Mouse (Mus musculus): ENCODE results near the gene Disc1. TPM values are rescaled to one million over a fixed set of nuclear protein-coding genes. Genes with fewer than 3 reads are reported as not detected.

Disc1 gene
- polyA plus RNA-seq, 1 experiment from 2014 or later: 0.83 TPM

- ATAC-seq (replicated peaks; ENCODE audit: low FRiP score, low read depth) (no peak), DNase-seq (ENCODE audit: low spot score) (peak; percentile 28)
- Histone ChIP-seq H3K36me3 (ENCODE audit: insufficient read depth, low read length) (0 out of 2 replicates have a peak, but pooled peaks cover under 1% of the 10 kb centered on the region), H3K4me3 (replicated peaks; ENCODE audit: low read depth, low read length) (no peak overlapping the region), H3K9ac (ENCODE audit: low read depth, low read length) (no peak overlapping the region), H3K4me1 (replicated peaks; ENCODE audit: insufficient read depth, low read length) (no peaks in the 10 kb centered on the region), H3K4me2 (ENCODE audit: low read length) (no peak overlapping the region), H3K27ac (no peak overlapping the region), H3K27me3 (ENCODE audit: insufficient read depth, low read length) (no peaks in the 10 kb centered on the region), H3K9me3 (replicated peaks; ENCODE audit: low read length) (no peaks in the 10 kb centered on the region)
- no peak for TF ChIP-seq CTCF (IDR thresholded peaks at IDR 0.05; ENCODE audit: low read depth)
- WGBS: 19% methylated on average over 9 of the region's 9 CpGs
These were observed 10.1 kb upstream of the Disc1 start for GRCm38 (mm10) chr8:125043935-125044334.

GRCm38 (mm10) chr8:125045760-125046159 is 8.2 kb upstream of the Disc1 start:
- DNase-seq (ENCODE audit: low spot score): no peak
- no peak overlapping the region for H3K4me3 ChIP-seq (replicated peaks; ENCODE audit: low read depth, low read length)
- H3K4me2 ChIP-seq (ENCODE audit: low read length): no peak overlapping the region
- no peak for ATAC-seq (replicated peaks; ENCODE audit: low FRiP score, low read depth)
- no peaks in the 10 kb centered on the region for H3K27me3 ChIP-seq (ENCODE audit: insufficient read depth, low read length)
- H3K36me3 ChIP-seq (ENCODE audit: insufficient read depth, low read length): no peaks in the 10 kb centered on the region
- no peaks in the 10 kb centered on the region for H3K9me3 ChIP-seq (replicated peaks; ENCODE audit: low read length)
- H3K4me1 ChIP-seq (replicated peaks; ENCODE audit: insufficient read depth, low read length): no peaks in the 10 kb centered on the region
- no peak for TF ChIP-seq CTCF (IDR thresholded peaks at IDR 0.05; ENCODE audit: low read depth)
- WGBS: 98% methylated on average over 1 of the region's 1 CpGs
- H3K27ac ChIP-seq: no peak overlapping the region
- H3K9ac ChIP-seq (ENCODE audit: low read depth, low read length): no peak overlapping the region

- ATAC-seq (replicated peaks; ENCODE audit: low FRiP score, low read depth): no peak
- Histone ChIP-seq H3K9me3 (replicated peaks; ENCODE audit: low read length) (no peaks in the 10 kb centered on the region), H3K27me3 (ENCODE audit: insufficient read depth, low read length) (no peaks in the 10 kb centered on the region), H3K4me1 (replicated peaks; ENCODE audit: insufficient read depth, low read length) (peaks cover 5% of the 10 kb centered on the region; the same call in 1 of the 2 replicates), H3K9ac (ENCODE audit: low read depth, low read length) (no peak overlapping the region), H3K36me3 (ENCODE audit: insufficient read depth, low read length) (no peaks in the 10 kb centered on the region), H3K27ac (no peak overlapping the region), H3K4me2 (ENCODE audit: low read length) (no peak overlapping the region), H3K4me3 (replicated peaks; ENCODE audit: low read depth, low read length) (no peak overlapping the region)
- TF ChIP-seq CTCF (IDR thresholded peaks at IDR 0.05; ENCODE audit: low read depth): no peak
- 60% methylated on average over 5 of the region's 5 CpGs for WGBS
- no peak for DNase-seq (ENCODE audit: low spot score)
These were observed 4.8 kb upstream of the Disc1 start for GRCm38 (mm10) chr8:125049051-125049750.

- Histone ChIP-seq H3K4me1 (replicated peaks; ENCODE audit: insufficient read depth, low read length) (peaks cover 7% of the 10 kb centered on the region; the same call in 1 of the 2 replicates), H3K4me3 (replicated peaks; ENCODE audit: low read depth, low read length) (no peak overlapping the region), H3K4me2 (ENCODE audit: low read length) (no peak overlapping the region), H3K9ac (ENCODE audit: low read depth, low read length) (no peak overlapping the region), H3K27ac (no peak overlapping the region), H3K36me3 (ENCODE audit: insufficient read depth, low read length) (no peaks in the 10 kb centered on the region), H3K9me3 (replicated peaks; ENCODE audit: low read length) (no peaks in the 10 kb centered on the region), H3K27me3 (ENCODE audit: insufficient read depth, low read length) (0 out of 2 replicates have a peak, but pooled peaks cover 1% of the 10 kb centered on the region)
- DNase-seq (ENCODE audit: low spot score) (no peak), ATAC-seq (replicated peaks; ENCODE audit: low FRiP score, low read depth) (no peak)
- 72% methylated on average over 6 of the region's 6 CpGs for WGBS
- TF ChIP-seq CTCF (IDR thresholded peaks at IDR 0.05; ENCODE audit: low read depth): no peak
These were observed 4.2 kb upstream of the Disc1 start for GRCm38 (mm10) chr8:125049826-125050225.

- DNase-seq (ENCODE audit: low spot score): peak; percentile 83
- Histone ChIP-seq H3K4me3 (replicated peaks; ENCODE audit: low read depth, low read length) (no peak overlapping the region), H3K27ac (no peak overlapping the region), H3K27me3 (ENCODE audit: insufficient read depth, low read length) (0 out of 2 replicates have a peak, but pooled peaks cover 6% of the 10 kb centered on the region), H3K4me2 (ENCODE audit: low read length) (no peak overlapping the region), H3K4me1 (replicated peaks; ENCODE audit: insufficient read depth, low read length) (peaks cover 8% of the 10 kb centered on the region; the same call in 1 of the 2 replicates), H3K36me3 (ENCODE audit: insufficient read depth, low read length) (no peaks in the 10 kb centered on the region), H3K9me3 (replicated peaks; ENCODE audit: low read length) (no peaks in the 10 kb centered on the region), H3K9ac (ENCODE audit: low read depth, low read length) (no peak overlapping the region)
- WGBS: 46% methylated on average over 2 of the region's 2 CpGs
- no peak for ATAC-seq (replicated peaks; ENCODE audit: low FRiP score, low read depth)
- TF ChIP-seq CTCF (IDR thresholded peaks at IDR 0.05; ENCODE audit: low read depth): peak; percentile 82
These were observed 2.0 kb upstream of the Disc1 start for GRCm38 (mm10) chr8:125052026-125052425.

GRCm38 (mm10) chr8:125054436-125054810 is 428 bp downstream of the Disc1 start:
- H3K9ac ChIP-seq (ENCODE audit: low read depth, low read length): peak overlapping the region; percentile 78
- peak overlapping the region; percentile 74 for H3K4me3 ChIP-seq (replicated peaks; ENCODE audit: low read depth, low read length)
- H3K4me1 ChIP-seq (replicated peaks; ENCODE audit: insufficient read depth, low read length): peaks cover 8% of the 10 kb centered on the region; the same call in 1 of the 2 replicates
- peak overlapping the region; percentile 82 for H3K27ac ChIP-seq
- DNase-seq (ENCODE audit: low spot score): peak; percentile 54
- TF ChIP-seq CTCF (IDR thresholded peaks at IDR 0.05; ENCODE audit: low read depth): peak; percentile 39; the same call in 1 of the 2 replicates
- 0 out of 2 replicates have a peak, but pooled peaks have one; percentile 36 for ATAC-seq (replicated peaks; ENCODE audit: low FRiP score, low read depth)
- 0 out of 2 replicates have a peak, but pooled peaks cover 6% of the 10 kb centered on the region for H3K27me3 ChIP-seq (ENCODE audit: insufficient read depth, low read length)
- peak overlapping the region; percentile 97 for H3K4me2 ChIP-seq (ENCODE audit: low read length)
- H3K9me3 ChIP-seq (replicated peaks; ENCODE audit: low read length): no peaks in the 10 kb centered on the region
- no peaks in the 10 kb centered on the region for H3K36me3 ChIP-seq (ENCODE audit: insufficient read depth, low read length)
- under 1% methylated on average over 38 of the region's 38 CpGs for WGBS

All from kidney, postnatal 0 days (tissue).